Mouse (Mus musculus) left cerebral cortex, postnatal 25 days (tissue): ENCODE measurements around the gene Bcas1. TPM values are rescaled to one million over a fixed set of nuclear protein-coding genes. Genes with fewer than 3 reads are reported as not detected.
"Not testable (repeated sequence)": the region's sequence is repeated elsewhere in the genome, so short reads cannot be mapped to it uniquely, and the experiment has no call there.

Experiments
- DNase-seq, 2 experiments: peaks; one replicate each; pipeline ENCODE4 v3.0.0; 2022; ENCODE audit warnings: low spot score in 2 of 2, mixed read lengths in 1 of 2
- intact Hi-C: fragments of 180-260 bp; cut with DNase I; formaldehyde crosslinking; loops from one replicate; pipeline ENCODE4 v1.15.1; 2025
- total RNA-seq, 2 experiments: library from RNA; stranded (reverse); gene quantifications; 2 replicates each; pipeline ENCODE4 v1.2.3; 2021

Gene Bcas1
- total RNA-seq = 10 to 100 TPM; 45.7 to 52.5 TPM

- intact Hi-C loops = no loop called here
Measured at GRCm38 (mm10) chr2:170427704-170428103, at the start of gene Bcas1. TSS of gene Bcas1 (minus strand) at chr2:170427845.

GRCm38 (mm10) chr2:170476643-170477042 is 49.0 kb upstream of the Bcas1 start:
- intact Hi-C loops = no loop called here
- no peak for DNase-seq

More at GRCm38 (mm10) chr2:170427704-170428103, at the start of gene Bcas1:
- DNase-seq = no peak

- DNase-seq = no peak
- intact Hi-C loops = no loop called here
Measured at GRCm38 (mm10) chr2:170476215-170476614, 48.6 kb upstream of the Bcas1 start.

GRCm38 (mm10) chr2:170475164-170475563 is 47.5 kb upstream of the Bcas1 start:
- intact Hi-C loops = no loop called here
- DNase-seq = no peak

- intact Hi-C loops = no loop called here
- no peak for DNase-seq
Measured at GRCm38 (mm10) chr2:170474125-170474524, 46.5 kb upstream of the Bcas1 start.

GRCm38 (mm10) chr2:170470591-170470990 is 42.9 kb upstream of the Bcas1 start:
- intact Hi-C loops = no loop called here
- no peak for DNase-seq

GRCm38 (mm10) chr2:170469616-170470308 is 42.1 kb upstream of the Bcas1 start:
- DNase-seq = peak; percentile 23 to 45
- intact Hi-C loops = no loop called here

- intact Hi-C loops = no loop called here
- DNase-seq = no peak
Measured at GRCm38 (mm10) chr2:170468009-170468408, 40.4 kb upstream of the Bcas1 start.

- no peak for DNase-seq
- intact Hi-C loops = no loop called here
Measured at GRCm38 (mm10) chr2:170464817-170465216, 37.2 kb upstream of the Bcas1 start.

GRCm38 (mm10) chr2:170461652-170462051 is 34.0 kb upstream of the Bcas1 start:
- intact Hi-C loops = no loop called here
- DNase-seq = no peak

GRCm38 (mm10) chr2:170459805-170460204 is 32.2 kb upstream of the Bcas1 start:
- intact Hi-C loops = no loop called here
- no peak for DNase-seq

- no peak for DNase-seq
- intact Hi-C loops = no loop called here
Measured at GRCm38 (mm10) chr2:170459183-170459582, 31.5 kb upstream of the Bcas1 start.

GRCm38 (mm10) chr2:170453809-170454208 is 26.2 kb upstream of the Bcas1 start:
- DNase-seq, intact Hi-C loops: not testable (repeated sequence)

GRCm38 (mm10) chr2:170450933-170451332 is 23.3 kb upstream of the Bcas1 start:
- DNase-seq = peak; percentile 58 to 66

GRCm38 (mm10) chr2:170447651-170448050 is 20.0 kb upstream of the Bcas1 start:
- peak; percentile 6 to 64 for DNase-seq
- intact Hi-C loops = no loop called here

More at GRCm38 (mm10) chr2:170450933-170451332, 23.3 kb upstream of the Bcas1 start:
- intact Hi-C loops = loop anchor here (1.0 kb wide), 1 partner anchor 56 kb away; no protein-coding TSS in a partner anchor

- no peak for DNase-seq
- intact Hi-C loops = no loop called here
Measured at GRCm38 (mm10) chr2:170446843-170447383, 19.3 kb upstream of the Bcas1 start.

GRCm38 (mm10) chr2:170445861-170446260 is 18.2 kb upstream of the Bcas1 start:
- intact Hi-C loops = no loop called here
- peak in 1 of 2 experiments; percentile 73 for DNase-seq

- intact Hi-C loops = no loop called here
- peak; percentile 14 to 21 for DNase-seq
Measured at GRCm38 (mm10) chr2:170442535-170442934, 14.9 kb upstream of the Bcas1 start.

- no peak for DNase-seq
- intact Hi-C loops = no loop called here
Measured at GRCm38 (mm10) chr2:170438782-170439181, 11.1 kb upstream of the Bcas1 start.

- intact Hi-C loops = no loop called here
Measured at GRCm38 (mm10) chr2:170436204-170436603, 8.6 kb upstream of the Bcas1 start.

GRCm38 (mm10) chr2:170432152-170432551 is 4.5 kb upstream of the Bcas1 start:
- DNase-seq = no peak
- intact Hi-C loops = no loop called here

More at GRCm38 (mm10) chr2:170436204-170436603, 8.6 kb upstream of the Bcas1 start:
- no peak for DNase-seq
